Mouse (Mus musculus): ENCODE data around the gene Gm20458.

GRCm38 (mm10) chr2:164513389-164513788 is 52.6 kb downstream of the Gm20458 start:
- no peak for TF ChIP-seq POLR2A (IDR thresholded peaks at IDR 0.05; ENCODE audit: extremely low read depth, insufficient read depth, low read length)
- no peak for TF ChIP-seq CTCF (IDR thresholded peaks at IDR 0.05; ENCODE audit: low read depth, low read length)
